Mouse (Mus musculus) ZHBTc4 (cell line): Measurements from ENCODE around the gene Neu3.
A peak's percentile ranks its signal among the peaks of the same experiment; 100 is the strongest.

Source experiments
- DNase-seq: peaks from one replicate; pipeline ENCODE4 v3.0.0-alpha.2; 2011; ENCODE audit warnings: low read depth, low spot score

The Neu3 gene

GRCm38 (mm10) chr7:99828083-99828570 lies at the start of gene Neu3:
Gene Neu3 (minus strand): TSS chr7:99828417.
- peak; percentile 98 for DNase-seq

GRCm38 (mm10) chr7:99876345-99876744 lies 48.1 kb upstream of the Neu3 start:
- peak; percentile 84 for DNase-seq

GRCm38 (mm10) chr7:99875891-99876290 lies 47.7 kb upstream of the Neu3 start:
- no peak for DNase-seq

- no peak for DNase-seq
Observed at GRCm38 (mm10) chr7:99873965-99874364, 45.7 kb upstream of the Neu3 start.

GRCm38 (mm10) chr7:99869296-99869695 lies 41.1 kb upstream of the Neu3 start:
- no peak for DNase-seq

- DNase-seq: no peak
Observed at GRCm38 (mm10) chr7:99865219-99865618, 37.0 kb upstream of the Neu3 start.

- no peak for DNase-seq
Observed at GRCm38 (mm10) chr7:99864241-99865028, 36.2 kb upstream of the Neu3 start.

- no peak for DNase-seq
Observed at GRCm38 (mm10) chr7:99863362-99863761, 35.1 kb upstream of the Neu3 start, which contains the start of gene Spcs2. Gene Spcs2 (minus strand): TSS chr7:99863462.

GRCm38 (mm10) chr7:99858813-99859585 lies 30.8 kb upstream of the Neu3 start, which contains the start of gene Xrra1:
Gene Xrra1 (plus strand): TSS chr7:99859116.
- peak; percentile 100 for DNase-seq

- no peak for DNase-seq
Observed at GRCm38 (mm10) chr7:99858175-99858812, 30.1 kb upstream of the Neu3 start.

- DNase-seq: no peak
Observed at GRCm38 (mm10) chr7:99856266-99856861, 28.1 kb upstream of the Neu3 start.

GRCm38 (mm10) chr7:99854311-99854710 lies 26.1 kb upstream of the Neu3 start:
- DNase-seq: no peak

- peak; percentile 70 for DNase-seq
Observed at GRCm38 (mm10) chr7:99853350-99853749, 25.1 kb upstream of the Neu3 start.

- no peak for DNase-seq
Observed at GRCm38 (mm10) chr7:99851618-99852017, 23.4 kb upstream of the Neu3 start.

- no peak for DNase-seq
Observed at GRCm38 (mm10) chr7:99851121-99851520, 22.9 kb upstream of the Neu3 start.

GRCm38 (mm10) chr7:99850534-99850933 lies 22.3 kb upstream of the Neu3 start:
- no peak for DNase-seq

- no peak for DNase-seq
Observed at GRCm38 (mm10) chr7:99845533-99846236, 17.5 kb upstream of the Neu3 start.

GRCm38 (mm10) chr7:99838241-99838640 lies 10.0 kb upstream of the Neu3 start:
- no peak for DNase-seq

- DNase-seq: no peak
Observed at GRCm38 (mm10) chr7:99837358-99838071, 9.3 kb upstream of the Neu3 start.

- DNase-seq: no peak
Observed at GRCm38 (mm10) chr7:99836781-99837180, 8.6 kb upstream of the Neu3 start.
